Mouse (Mus musculus) heart, postnatal 0 days (tissue): Measurements from ENCODE around the gene Cgrrf1. TPM values are rescaled to one million over a fixed set of nuclear protein-coding genes. Genes with fewer than 3 reads are reported as not detected.

Experiments used
- ATAC-seq: fragments of 200-750 bp; cut with Nextera tagmentation; 2 replicates; pipeline ENCODE4 v1.8.0; 2017; ENCODE audit warnings: low read depth, moderate number of reproducible peaks, moderate library complexity; ENCODE audit not compliant: insufficient read depth
- DNase-seq: peaks from one replicate; pipeline ENCODE4 v3.0.0-alpha.2; 2016; ENCODE audit warnings: low spot score
- H3K27ac ChIP-seq: fragments of 300-500 bp; sonication (generic); 2 replicates; pipeline ENCODE4 v1.5.1; 2014; ENCODE audit warnings: low read depth, mild to moderate bottlenecking
- H3K27me3 ChIP-seq: fragments of 300-500 bp; sonication (generic); 2 replicates; pipeline ENCODE4 v1.6.1; 2014; ENCODE audit warnings: low read length, mixed read lengths; ENCODE audit not compliant: control insufficient read depth, insufficient read depth
- H3K36me3 ChIP-seq: fragments of 300-500 bp; sonication (generic); replicated peaks from 2 replicates; pipeline ENCODE4 v1.6.1; 2014; ENCODE audit warnings: low read length, mixed read lengths; ENCODE audit not compliant: control insufficient read depth, insufficient read depth
- H3K4me1 ChIP-seq: fragments of 300-500 bp; sonication (generic); 2 replicates; pipeline ENCODE4 v1.6.1; 2014; ENCODE audit warnings: antibody characterized with exemption; ENCODE audit not compliant: control insufficient read depth, insufficient read depth
- H3K4me2 ChIP-seq: fragments of 300-500 bp; sonication (generic); 2 replicates; pipeline ENCODE4 v1.6.1; 2014; ENCODE audit warnings: low read depth, mild to moderate bottlenecking, low read length, moderate library complexity
- H3K4me3 ChIP-seq: fragments of 300-500 bp; sonication (generic); 2 replicates; pipeline ENCODE4 v1.5.1; 2014; ENCODE audit warnings: low read depth, low read length
- H3K9ac ChIP-seq: fragments of 300-500 bp; sonication (generic); replicated peaks from 2 replicates; pipeline ENCODE4 v1.6.1; 2014; ENCODE audit warnings: low read depth, low read length, mixed read lengths
- H3K9me3 ChIP-seq: fragments of 300-500 bp; sonication (generic); replicated peaks from 2 replicates; pipeline ENCODE4 v1.6.1; 2016; ENCODE audit warnings: low read length; ENCODE audit not compliant: control insufficient read depth
- CTCF ChIP-seq: IDR thresholded peaks from 2 replicates; pipeline ENCODE4 v1.5.1; 2016; ENCODE audit warnings: antibody characterized with exemption, control low read depth, low read depth
- EP300 ChIP-seq: IDR thresholded peaks from 2 replicates; pipeline ENCODE4 v1.6.1; 2016; ENCODE audit warnings: antibody characterized with exemption, low read depth
- WGBS: fragments of 180-500 bp; shearing (Covaris S2); extraction: QIAGEN DNeasy Blood & Tissue Kit; methylation state at CpG from one replicate; pipeline ENCODE4 v1.1.7; 2014; 5-methylcytosine and 5-hydroxymethylcytosine counted together
- polyA plus RNA-seq: library from polyadenylated mRNA; unstranded; fragments of >200 nt; fragmentation: Nextera tagmentation; extraction: Ambion mirVana; gene quantifications from 2 replicates; pipeline ENCODE4 v1.2.1, GENCODE M21; 2015
- total RNA-seq: library from RNA; depleted of rRNA; stranded (reverse); fragments of >200 nt; gene quantifications from 2 replicates; pipeline ENCODE4 v1.2.3, GENCODE M21; 2014; ENCODE audit warnings: low replicate concordance

Gene Cgrrf1
- total and polyA plus RNA-seq, 2 experiments from 2014 or later: 43.5 to 103 TPM

GRCm38 (mm10) chr14:46800684-46801345 is 31.1 kb upstream of the Cgrrf1 start:
- Histone ChIP-seq H3K4me3 (no peak overlapping the region), H3K4me1 (peaks cover 4% of the 10 kb centered on the region; the same call in 1 of the 2 replicates), H3K27me3 (no peaks in the 10 kb centered on the region), H3K9me3 (no peaks in the 10 kb centered on the region), H3K36me3 (peaks cover 6% of the 10 kb centered on the region; the same call in 1 of the 2 replicates), H3K4me2 (no peak overlapping the region), H3K9ac (no peak overlapping the region), H3K27ac (no peak overlapping the region)
- ATAC-seq (no peak), DNase-seq (no peak)
- TF ChIP-seq EP300: no peak
- no peak for TF ChIP-seq CTCF
- 65% methylated on average over 3 of the region's 3 CpGs for WGBS

- no peaks in the 10 kb centered on the region for H3K27me3 ChIP-seq
- DNase-seq (no peak), ATAC-seq (no peak)
- TF ChIP-seq EP300 (no peak), CTCF (no peak)
- no peak overlapping the region for H3K4me3 ChIP-seq
- H3K36me3 ChIP-seq: peaks cover 6% of the 10 kb centered on the region
- 82% methylated on average over 4 of the region's 4 CpGs for WGBS
- H3K4me1 ChIP-seq: peaks cover 4% of the 10 kb centered on the region; the same call in 1 of the 2 replicates
- no peak overlapping the region for H3K9ac ChIP-seq
- no peak overlapping the region for H3K27ac ChIP-seq
- H3K9me3 ChIP-seq: no peaks in the 10 kb centered on the region
- no peak overlapping the region for H3K4me2 ChIP-seq
Measured at GRCm38 (mm10) chr14:46803259-46803658, 28.7 kb upstream of the Cgrrf1 start.

DNA sequence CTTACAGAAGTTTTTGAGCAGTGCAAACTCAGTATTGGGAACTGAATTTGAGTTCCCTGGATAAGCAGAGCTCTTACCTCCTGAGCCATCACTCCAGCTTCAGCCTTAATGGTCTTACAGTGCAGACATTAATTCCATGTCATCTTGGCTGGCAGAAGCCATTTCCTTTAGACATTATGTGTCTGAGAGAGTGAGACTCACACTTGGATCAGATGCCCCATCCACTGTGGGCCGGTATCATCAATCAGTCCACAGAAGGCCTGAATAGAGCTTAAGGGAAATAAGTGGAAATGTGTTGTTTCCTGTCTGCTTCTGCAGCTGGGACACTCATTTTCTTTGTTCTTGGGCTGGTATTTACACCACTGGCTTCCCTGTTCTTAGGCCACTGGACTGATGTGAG is 28.1 kb upstream of the Cgrrf1 start:
- peaks cover 4% of the 10 kb centered on the region; the same call in 1 of the 2 replicates for H3K4me1 ChIP-seq
- H3K4me3 ChIP-seq: no peak overlapping the region
- H3K36me3 ChIP-seq: peaks cover 6% of the 10 kb centered on the region
- TF ChIP-seq CTCF (no peak), EP300 (no peak)
- no peak for DNase-seq
- ATAC-seq: no peak
- H3K27me3 ChIP-seq: no peaks in the 10 kb centered on the region
- H3K4me2 ChIP-seq: no peak overlapping the region
- H3K9me3 ChIP-seq: no peaks in the 10 kb centered on the region
- 75% methylated on average over 1 of the region's 1 CpGs for WGBS
- H3K27ac ChIP-seq: no peak overlapping the region
- H3K9ac ChIP-seq: no peak overlapping the region

GRCm38 (mm10) chr14:46806186-46806585 is 25.7 kb upstream of the Cgrrf1 start:
- H3K36me3 ChIP-seq: peaks cover 20% of the 10 kb centered on the region
- 82% methylated on average over 5 of the region's 5 CpGs for WGBS
- no peak overlapping the region for H3K4me3 ChIP-seq
- H3K4me1 ChIP-seq: peaks cover 1% of the 10 kb centered on the region; the same call in 1 of the 2 replicates
- TF ChIP-seq EP300 (no peak), CTCF (no peak)
- H3K9ac ChIP-seq: no peak overlapping the region
- H3K27me3 ChIP-seq: no peaks in the 10 kb centered on the region
- H3K4me2 ChIP-seq: no peak overlapping the region
- DNase-seq: no peak
- ATAC-seq: no peak
- no peak overlapping the region for H3K27ac ChIP-seq
- no peaks in the 10 kb centered on the region for H3K9me3 ChIP-seq

DNA sequence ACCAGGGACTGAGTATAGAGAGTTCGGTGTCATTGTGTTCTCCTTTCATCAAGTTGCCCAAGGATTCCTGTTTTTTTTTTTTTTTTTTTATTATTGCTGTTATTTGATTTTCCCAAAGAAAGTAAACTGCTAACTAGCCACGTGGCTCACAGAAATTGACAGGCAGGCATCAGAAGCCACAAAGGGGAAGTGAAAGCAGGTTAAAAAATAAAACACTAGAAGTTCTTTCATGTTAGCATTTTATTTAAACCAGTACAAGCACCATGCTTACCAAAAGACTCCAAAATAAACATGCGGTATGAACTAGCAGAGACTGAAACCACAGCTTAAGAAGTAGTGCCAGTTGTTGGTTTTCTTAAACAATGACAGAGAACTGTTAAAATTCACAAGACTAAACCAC is 24.0 kb upstream of the Cgrrf1 start:
- no peak overlapping the region for H3K27ac ChIP-seq
- H3K4me2 ChIP-seq: no peak overlapping the region
- no peaks in the 10 kb centered on the region for H3K27me3 ChIP-seq
- WGBS: 73% methylated on average over 3 of the region's 3 CpGs
- TF ChIP-seq CTCF (no peak), EP300 (no peak)
- no peak for ATAC-seq
- H3K9me3 ChIP-seq: no peaks in the 10 kb centered on the region
- DNase-seq: no peak
- no peak overlapping the region for H3K4me3 ChIP-seq
- H3K9ac ChIP-seq: no peak overlapping the region
- H3K4me1 ChIP-seq: no peaks in the 10 kb centered on the region
- peaks cover 34% of the 10 kb centered on the region for H3K36me3 ChIP-seq

DNA sequence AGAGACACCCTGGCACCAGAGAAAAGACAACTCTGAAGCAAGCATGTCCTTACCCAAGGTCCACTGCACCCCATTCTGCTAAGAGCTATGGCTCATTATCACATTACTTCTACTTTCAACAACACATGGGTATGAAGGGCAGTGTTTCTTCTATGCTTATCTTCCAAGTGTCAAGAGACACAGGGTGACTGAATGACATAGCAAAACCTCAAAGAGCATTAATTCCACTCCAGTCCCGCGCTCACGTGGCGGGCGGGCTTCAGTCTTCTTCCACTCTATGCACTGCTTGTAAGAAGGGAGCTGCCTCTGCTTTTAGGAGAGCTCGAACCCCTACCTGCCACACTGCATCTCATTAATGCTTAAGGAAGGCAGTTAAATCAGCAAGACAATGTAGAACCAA is 16.3 kb upstream of the Cgrrf1 start:
- no peak for DNase-seq
- Histone ChIP-seq H3K4me2 (no peak overlapping the region), H3K27me3 (no peaks in the 10 kb centered on the region), H3K9ac (no peak overlapping the region), H3K4me1 (peaks cover 3% of the 10 kb centered on the region), H3K27ac (no peak overlapping the region), H3K9me3 (no peaks in the 10 kb centered on the region), H3K36me3 (peaks cover 55% of the 10 kb centered on the region), H3K4me3 (no peak overlapping the region)
- no peak for TF ChIP-seq EP300
- TF ChIP-seq CTCF: no peak
- WGBS: 49% methylated on average over 6 of the region's 6 CpGs
- ATAC-seq: no peak
